In genomic region chr1:175368062-175368461, GRCm38 (mm10) we compare ENCODE assay signal across 25 mouse cellular contexts.
"Had no signal": no experiment of that assay in that cellular context is flagged by ENCODE, and none has a peak within 500 bp of the region (broad histone marks: within the 10 kb centered on the region; RNA-seq: fewer than 3 reads in every experiment).

No protein-coding gene starts in this region.

- H3K4me3 ChIP-seq: embryonic facial prominence, embryonic 10.5 days; embryonic facial prominence, embryonic 12.5 days; embryonic facial prominence, embryonic 13.5 days; embryonic facial prominence, embryonic 15.5 days; erythroblast, embryonic 14.5 days; forebrain, embryonic 10.5 days; forebrain, embryonic 12.5 days; forebrain, embryonic 13.5 days; forebrain, embryonic 15.5 days; gastrocnemius, adult 2 months; heart, adult 2 months had no signal

- H3K4me1 ChIP-seq: embryonic facial prominence, embryonic 10.5 days; embryonic facial prominence, embryonic 12.5 days; embryonic facial prominence, embryonic 13.5 days; embryonic facial prominence, embryonic 15.5 days; forebrain, embryonic 10.5 days; forebrain, embryonic 12.5 days; forebrain, embryonic 13.5 days; forebrain, embryonic 15.5 days had no signal

- H3K27me3 ChIP-seq: embryonic facial prominence, embryonic 12.5 days; embryonic facial prominence, embryonic 13.5 days; embryonic facial prominence, embryonic 15.5 days; forebrain, embryonic 12.5 days; forebrain, embryonic 13.5 days; forebrain, embryonic 15.5 days had no signal

- H3K4me2 ChIP-seq: embryonic facial prominence, embryonic 12.5 days; embryonic facial prominence, embryonic 13.5 days; embryonic facial prominence, embryonic 15.5 days; forebrain, embryonic 12.5 days; forebrain, embryonic 13.5 days; forebrain, embryonic 15.5 days had no signal

- H3K36me3 ChIP-seq: embryonic facial prominence, embryonic 10.5 days; embryonic facial prominence, embryonic 12.5 days; embryonic facial prominence, embryonic 13.5 days; embryonic facial prominence, embryonic 15.5 days; forebrain, embryonic 10.5 days; forebrain, embryonic 12.5 days; forebrain, embryonic 15.5 days had no signal

- H3K27ac ChIP-seq: embryonic facial prominence, embryonic 10.5 days; embryonic facial prominence, embryonic 12.5 days; embryonic facial prominence, embryonic 13.5 days; embryonic facial prominence, embryonic 15.5 days; forebrain, embryonic 10.5 days; forebrain, embryonic 12.5 days; forebrain, embryonic 13.5 days; forebrain, embryonic 15.5 days; gastrocnemius, adult 2 months; heart, adult 2 months had no signal

- DNase-seq: cerebellum, adult 9-10 months; cerebellum, adult 9-11 months; cerebellum, postnatal 10 days; cerebellum, postnatal 14 days; cerebellum, postnatal 25 days; cerebellum, postnatal 36 days; embryo, embryonic 11 days; forebrain, postnatal 0 days; gastrocnemius, adult 2 months; gastrocnemius, postnatal 10 days; gastrocnemius, postnatal 14 days; gastrocnemius, postnatal 25 days; gastrocnemius, postnatal 36 days; heart, adult 11 months; heart, adult 18-20 months; heart, adult 2 months had no signal
